Comparison of ENCODE assay signal across 9 mouse cellular contexts in genomic region chr7:6729061-6729817, GRCm38 (mm10). TPM values are rescaled to one million over a fixed set of nuclear protein-coding genes. Genes with fewer than 3 reads are reported as not detected.
DNase-seq lines count a peak whose midpoint lies in the region; ATAC-seq and TF ChIP-seq lines count a peak whose summit lies in the region.
"Had no signal": no experiment of that assay in that cellular context is flagged by ENCODE, and none has a peak within 500 bp of the region (broad histone marks: within the 10 kb centered on the region; RNA-seq: fewer than 3 reads in every experiment).

No protein-coding gene starts in this region.

- peak overlapping the region; percentile 67 for H3K4me2 ChIP-seq in heart, embryonic 12.5 days
- peak overlapping the region; percentile 58 for H3K4me2 ChIP-seq in kidney, embryonic 16.5 days (replicated peaks; ENCODE audit: low read depth, low read length)
- H3K4me2 ChIP-seq in midbrain, postnatal 0 days (ENCODE audit: low read depth, low read length, poor library complexity, severe bottlenecking): peak overlapping the region; percentile 45
- H3K4me2 ChIP-seq in stomach, embryonic 15.5 days: peak overlapping the region; percentile 47

- H3K4me3 ChIP-seq in heart, embryonic 12.5 days: peak overlapping the region; percentile 63
- peak overlapping the region; percentile 63 for H3K4me3 ChIP-seq in kidney, embryonic 16.5 days (ENCODE audit: low read length)
- H3K4me3 ChIP-seq in midbrain, postnatal 0 days (ENCODE audit: low read depth, low read length): peak overlapping the region; percentile 53
- peak overlapping the region; percentile 50 for H3K4me3 ChIP-seq in stomach, embryonic 15.5 days (replicated peaks)

- WGBS in heart, embryonic 12.5 days: 47% methylated on average over 37 of the region's 37 CpGs
- 51% methylated on average over 37 of the region's 37 CpGs for WGBS in kidney, embryonic 16.5 days
- WGBS in midbrain, postnatal 0 days: 52% methylated on average over 37 of the region's 37 CpGs
- WGBS in stomach, embryonic 15.5 days: 62% methylated on average over 37 of the region's 37 CpGs

- ATAC-seq in heart, embryonic 12.5 days (ENCODE audit: insufficient number of reproducible peaks, low FRiP score): peak; percentile 76
- peak; percentile 65 for ATAC-seq in kidney, embryonic 16.5 days (ENCODE audit: low FRiP score, low TSS enrichment)
- ATAC-seq in midbrain, postnatal 0 days (ENCODE audit: low FRiP score): peak; percentile 53
- ATAC-seq in stomach, embryonic 15.5 days (ENCODE audit: insufficient read depth, low FRiP score, low read depth): peak; percentile 56

- no peaks in the 10 kb centered on the region for H3K27me3 ChIP-seq in heart, embryonic 12.5 days (replicated peaks)
- H3K27me3 ChIP-seq in kidney, embryonic 16.5 days (ENCODE audit: insufficient read depth, low read length): no peaks in the 10 kb centered on the region
- H3K27me3 ChIP-seq in midbrain, postnatal 0 days (ENCODE audit: insufficient read depth, low read length): no peaks in the 10 kb centered on the region
- no peaks in the 10 kb centered on the region for H3K27me3 ChIP-seq in stomach, embryonic 15.5 days (replicated peaks)

- peak overlapping the region; percentile 87 for H3K9ac ChIP-seq in heart, embryonic 12.5 days
- H3K9ac ChIP-seq in kidney, embryonic 16.5 days (replicated peaks; ENCODE audit: low read length): peak overlapping the region; percentile 73
- peak overlapping the region; percentile 68 for H3K9ac ChIP-seq in midbrain, postnatal 0 days (replicated peaks; ENCODE audit: low read length, poor library complexity, severe bottlenecking)
- H3K9ac ChIP-seq in stomach, embryonic 15.5 days: peak overlapping the region; percentile 30; the same call in 1 of the 2 replicates

- H3K27ac ChIP-seq in heart, embryonic 12.5 days (ENCODE audit: poor library complexity, severe bottlenecking): peak overlapping the region; percentile 93
- H3K27ac ChIP-seq in kidney, embryonic 16.5 days (ENCODE audit: low read length): peak overlapping the region; percentile 94
- H3K27ac ChIP-seq in midbrain, postnatal 0 days (ENCODE audit: low read depth, low read length): peak overlapping the region; percentile 88
- peak overlapping the region; percentile 95 for H3K27ac ChIP-seq in stomach, embryonic 15.5 days

- DNase-seq in CD4-positive, CD25-positive, alpha-beta regulatory T cell, adult 2 months (ENCODE audit: low read depth, low spot score): peak; percentile 56
- peak; percentile 66 for DNase-seq in c-Kit-negative CD71-positive TER-119-positive erythroid progenitor cells, embryonic 14.5 days (ENCODE audit: low read depth, low spot score)
- DNase-seq in fibroblast of lung, adult 2 months (ENCODE audit: low read depth): peak; percentile 53
- peak; percentile 92 for DNase-seq in liver
- peak; percentile 97 for DNase-seq in midbrain, postnatal 0 days (ENCODE audit: low spot score)

- H3K36me3 ChIP-seq in heart, embryonic 12.5 days: peaks cover 18% of the 10 kb centered on the region
- peaks cover 8% of the 10 kb centered on the region; the same call in 1 of the 2 replicates for H3K36me3 ChIP-seq in kidney, embryonic 16.5 days (ENCODE audit: insufficient read depth, low read length)
- H3K36me3 ChIP-seq in midbrain, postnatal 0 days (ENCODE audit: insufficient read depth, low read length): peaks cover 8% of the 10 kb centered on the region; the same call in 1 of the 2 replicates
- H3K36me3 ChIP-seq in stomach, embryonic 15.5 days: no peaks in the 10 kb centered on the region; the same call in 1 of the 2 replicates

- 0 out of 2 replicates have a peak, but pooled peaks cover 4% of the 10 kb centered on the region for H3K4me1 ChIP-seq in heart, embryonic 12.5 days (replicated peaks)
- H3K4me1 ChIP-seq in kidney, embryonic 16.5 days (ENCODE audit: insufficient read depth, low read length): no peaks in the 10 kb centered on the region
- H3K4me1 ChIP-seq in midbrain, postnatal 0 days (ENCODE audit: insufficient read depth, low read length): no peaks in the 10 kb centered on the region
- H3K4me1 ChIP-seq in stomach, embryonic 15.5 days: no peaks in the 10 kb centered on the region

- peak; percentile 59 for TF ChIP-seq CTCF in midbrain, postnatal 0 days (IDR thresholded peaks at IDR 0.05)

- peaks cover 38% of the 10 kb centered on the region for H3K9me3 ChIP-seq in heart, embryonic 12.5 days (replicated peaks)
- H3K9me3 ChIP-seq in kidney, embryonic 16.5 days (ENCODE audit: low read length): peaks cover 37% of the 10 kb centered on the region
- peaks cover 3% of the 10 kb centered on the region; the same call in 1 of the 2 replicates for H3K9me3 ChIP-seq in midbrain, postnatal 0 days (ENCODE audit: low read length)
- no peaks in the 10 kb centered on the region for H3K9me3 ChIP-seq in stomach, embryonic 15.5 days

RNA-seq across cellular contexts. Expression of gene Peg3, which starts 1.0 kb away (rescaled TPM):
- 191 and 195 TPM in 2 replicates for polyA plus RNA-seq in heart, embryonic 12.5 days (2016; fragmentation: Nextera tagmentation; extraction: Ambion mirVana)
- polyA plus RNA-seq in kidney, embryonic 16.5 days (2015; fragmentation: Nextera tagmentation; extraction: Ambion mirVana): 145 and 166 TPM in 2 replicates
- 150 and 171 TPM in 2 replicates for total RNA-seq in midbrain, postnatal 0 days (2014; rRNA removed)
- 74.5 and 92.9 TPM in 2 replicates for polyA plus RNA-seq in midbrain, postnatal 0 days (2015; fragmentation: Nextera tagmentation; extraction: Ambion mirVana)
- 134 and 157 TPM in 2 replicates for polyA plus RNA-seq in stomach, embryonic 15.5 days (2015; fragmentation: Nextera tagmentation; extraction: Ambion mirVana)
- total RNA-seq: MEL had no signal

RNA-seq across cellular contexts. Expression of gene Usp29, which starts 1.1 kb away (rescaled TPM):
- polyA plus RNA-seq in heart, embryonic 12.5 days (2016; fragmentation: Nextera tagmentation; extraction: Ambion mirVana): 9.8 and 10.3 TPM in 2 replicates
- polyA plus RNA-seq in kidney, embryonic 16.5 days (2015; fragmentation: Nextera tagmentation; extraction: Ambion mirVana): 5.2 and 6.5 TPM in 2 replicates
- total RNA-seq in midbrain, postnatal 0 days (2014; rRNA removed): 101 and 117 TPM in 2 replicates
- 33.2 and 43.3 TPM in 2 replicates for polyA plus RNA-seq in midbrain, postnatal 0 days (2015; fragmentation: Nextera tagmentation; extraction: Ambion mirVana)
- polyA plus RNA-seq in stomach, embryonic 15.5 days (2015; fragmentation: Nextera tagmentation; extraction: Ambion mirVana): 5.7 and 6.2 TPM in 2 replicates
- total RNA-seq: MEL had no signal

RNA-seq across cellular contexts. Expression of gene Zim1, which starts 33.0 kb away (rescaled TPM):
- polyA plus RNA-seq in heart, embryonic 12.5 days (2016; fragmentation: Nextera tagmentation; extraction: Ambion mirVana): 9.5 and 12.7 TPM in 2 replicates
- polyA plus RNA-seq in kidney, embryonic 16.5 days (2015; fragmentation: Nextera tagmentation; extraction: Ambion mirVana): 3.1 and 3.8 TPM in 2 replicates
- 32.8 and 47.4 TPM in 2 replicates for total RNA-seq in midbrain, postnatal 0 days (2014; rRNA removed)
- polyA plus RNA-seq in midbrain, postnatal 0 days (2015; fragmentation: Nextera tagmentation; extraction: Ambion mirVana): 9.0 and 10.0 TPM in 2 replicates
- 5.3 and 6.3 TPM in 2 replicates for polyA plus RNA-seq in stomach, embryonic 15.5 days (2015; fragmentation: Nextera tagmentation; extraction: Ambion mirVana)
- total RNA-seq: MEL had no signal

Comparison
In these comparisons a context has a peak if more than half of its experiments do, and no peak if none do; other contexts are left out.
1. Peak in every context shown above with its lines: DNase-seq, ATAC-seq, H3K4me3 ChIP-seq and H3K27ac ChIP-seq.
2. H3K9ac ChIP-seq: peak in every context shown above with its lines; median percentile 87 in heart, embryonic 12.5 days; 73 in kidney, embryonic 16.5 days; 68 in midbrain, postnatal 0 days; 30 in stomach, embryonic 15.5 days.